Mouse (Mus musculus) gastrocnemius, adult 2 months (tissue): ENCODE measurements around the gene Chd3. TPM values are rescaled to one million over a fixed set of nuclear protein-coding genes. Genes with fewer than 3 reads are reported as not detected.

ENCODE experiments used
- DNase-seq: peaks from one replicate; pipeline ENCODE4 v3.0.0; 2022
- H3K27ac ChIP-seq: fragments of 200-600 bp; 2 replicates; pipeline ENCODE4 v1.8.1; 2022; ENCODE audit warnings: mild to moderate bottlenecking
- H3K4me3 ChIP-seq: fragments of 200-600 bp; 2 replicates; pipeline ENCODE4 v1.8.1; 2022; ENCODE audit warnings: mild to moderate bottlenecking, moderate library complexity
- CTCF ChIP-seq: fragments of 200-600 bp; IDR thresholded peaks from 2 replicates; pipeline ENCODE4 v1.8.1; 2022; ENCODE audit warnings: antibody characterized with exemption, mild to moderate bottlenecking, moderate library complexity
- intact Hi-C: fragments of 180-260 bp; cut with DNase I; formaldehyde crosslinking; loops from one replicate; pipeline ENCODE4 v1.15.1; 2025
- total RNA-seq, 2 experiments: library from RNA; stranded (reverse); gene quantifications; 2 replicates each; pipeline ENCODE4 v1.2.3; 2021

Gene Chd3
- total RNA-seq, 2 experiments from 2014 or later = 6.8 to 9.4 TPM

DNA sequence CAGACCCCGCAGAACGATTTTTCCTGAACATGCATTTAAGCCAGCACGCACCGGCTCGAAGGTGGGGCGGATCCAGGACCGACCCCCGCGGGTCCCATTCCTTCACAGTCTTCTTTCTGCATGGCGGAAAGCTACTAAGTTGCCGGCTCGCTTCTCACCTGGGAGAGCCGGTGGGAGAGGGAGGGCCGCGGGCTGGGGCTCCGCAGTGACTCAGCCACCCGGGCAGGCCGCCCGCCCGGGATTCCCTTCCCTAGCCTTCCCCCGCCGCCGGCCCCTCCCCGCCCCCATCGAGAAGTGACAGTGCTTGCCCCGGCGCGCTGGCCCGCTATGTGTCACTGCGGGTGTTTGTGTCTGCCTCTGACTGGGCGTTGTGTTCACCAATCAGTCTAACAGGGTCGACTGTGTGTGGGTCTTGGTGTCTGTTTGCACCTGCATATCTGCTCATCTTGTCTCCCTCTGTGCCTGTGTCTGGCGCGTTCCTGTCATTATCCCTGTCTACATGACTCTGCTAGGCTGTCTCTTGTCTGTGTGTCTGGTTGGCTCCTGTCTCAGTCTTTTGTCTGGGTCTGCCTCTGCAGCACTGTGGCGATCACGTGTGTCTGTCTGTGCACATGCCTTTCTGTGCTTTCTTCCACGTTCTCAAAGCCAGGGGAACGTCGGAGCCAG, 42.5 kb upstream of the Chd3 start:
- intact Hi-C loops = loop anchor here (10.0 kb wide), 2 partner anchors 347 to 583 kb away; partner anchors contain the start of genes Gabarap and Phf23
- DNase-seq = peak; percentile 94
- no peak for TF ChIP-seq CTCF
- Histone ChIP-seq H3K4me3 (peak overlapping the region; percentile 86), H3K27ac (peak overlapping the region; percentile 94)

GRCm38 (mm10) chr11:69411073-69411535, 41.9 kb upstream of the Chd3 start:
- TF ChIP-seq CTCF = no peak
- Histone ChIP-seq H3K4me3 (peak overlapping the region; percentile 86), H3K27ac (peak overlapping the region; percentile 94)
- DNase-seq = peak; percentile 96
- intact Hi-C loops = loop anchor here (10.0 kb wide), 2 partner anchors 346 to 584 kb away; partner anchors contain the start of genes Gabarap and Phf23

DNA sequence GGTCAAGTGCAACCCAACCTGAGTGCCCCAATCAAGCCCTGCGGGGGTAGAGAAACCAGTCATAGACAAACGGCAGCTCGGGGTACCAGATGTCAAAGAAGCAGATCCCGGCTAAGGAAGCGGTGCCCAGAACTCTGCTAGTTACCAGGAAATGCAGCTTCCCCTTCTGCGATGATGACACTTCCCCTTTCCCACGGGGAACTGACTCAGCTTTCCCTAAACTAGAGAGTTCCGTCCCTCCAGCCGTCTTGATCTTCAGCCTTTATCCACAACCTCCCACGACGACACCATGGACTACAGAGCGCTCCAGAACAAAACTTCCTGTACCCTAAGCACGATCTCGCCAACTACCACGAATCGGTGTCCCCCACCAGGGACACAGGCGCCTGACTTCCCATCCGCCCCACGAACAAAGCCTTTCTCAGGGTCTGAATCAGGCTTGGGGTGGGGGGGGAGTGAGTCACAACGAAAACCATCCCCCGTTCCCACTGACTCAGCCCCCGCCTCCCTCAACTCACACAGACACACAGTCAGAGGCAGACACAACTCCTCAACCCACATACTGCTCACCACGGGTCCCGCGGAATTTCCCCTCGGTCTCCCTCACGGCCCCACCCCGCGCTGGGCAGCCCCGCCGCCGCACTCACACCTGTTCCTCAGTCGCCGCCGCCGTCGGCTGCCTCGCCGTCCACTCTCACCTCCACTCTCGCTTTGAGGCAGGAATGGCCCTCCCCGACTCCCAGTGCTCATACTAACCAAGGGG, 41.3 kb upstream of the Chd3 start:
- intact Hi-C loops = loop anchor here (10.0 kb wide), 2 partner anchors 346 to 584 kb away; partner anchors contain the start of genes Gabarap and Phf23
- H3K4me3 ChIP-seq = peak overlapping the region; percentile 86
- DNase-seq = peak; percentile 64
- TF ChIP-seq CTCF = no peak
- H3K27ac ChIP-seq = peak overlapping the region; percentile 94

- no peak for TF ChIP-seq CTCF
- Histone ChIP-seq H3K4me3 (peak overlapping the region; percentile 86), H3K27ac (peak overlapping the region; percentile 94)
- no peak for DNase-seq
- intact Hi-C loops = loop anchor here (10.0 kb wide), 2 partner anchors 345 to 585 kb away; partner anchors contain the start of genes Gabarap and Phf23
These were observed 40.8 kb upstream of the Chd3 start for GRCm38 (mm10) chr11:69410045-69410309.

DNA sequence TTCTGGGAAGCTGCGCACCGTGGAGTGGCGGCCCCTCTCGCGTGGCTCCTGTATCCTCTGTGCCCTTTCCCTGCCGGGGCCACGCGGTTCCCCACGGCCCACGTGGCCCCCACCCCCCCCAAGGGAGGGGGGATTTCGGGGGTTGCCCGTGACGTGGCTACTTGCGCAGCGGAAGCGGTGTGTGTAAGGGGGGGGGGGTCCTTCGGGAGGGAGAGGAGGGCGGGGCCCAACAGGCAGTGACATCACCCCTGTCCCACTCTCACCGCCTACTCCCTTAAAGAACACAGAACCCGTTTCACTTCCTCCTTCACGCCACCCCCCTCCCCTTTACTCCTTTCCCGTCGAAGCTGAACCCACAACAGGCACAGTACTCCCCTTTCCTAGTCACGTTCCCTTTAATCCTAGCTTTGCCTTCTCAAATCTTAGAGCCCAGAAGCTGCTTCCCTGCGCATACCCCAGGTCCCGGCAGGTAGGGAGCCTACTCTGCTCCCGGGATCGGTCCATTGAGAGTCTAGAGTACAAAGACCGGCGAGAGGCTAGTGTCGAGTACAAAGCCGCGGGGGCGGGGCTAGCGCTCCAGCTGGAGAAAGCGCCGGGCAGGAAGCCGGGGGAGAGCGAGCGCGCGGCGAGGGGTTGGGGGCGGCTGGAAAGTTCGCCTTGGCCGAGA, 40.3 kb upstream of the Chd3 start:
- intact Hi-C loops = loop anchor here (10.0 kb wide), 2 partner anchors 345 to 585 kb away; partner anchors contain the start of genes Gabarap and Phf23
- DNase-seq = peak; percentile 85
- H3K27ac ChIP-seq = peak overlapping the region; percentile 94
- peak overlapping the region; percentile 86 for H3K4me3 ChIP-seq
- TF ChIP-seq CTCF = no peak

- Histone ChIP-seq H3K4me3 (peak overlapping the region; percentile 86), H3K27ac (peak overlapping the region; percentile 94)
- peak; percentile 85 for DNase-seq
- intact Hi-C loops = no loop called here
- peak; percentile 23 for TF ChIP-seq CTCF
These were observed 39.6 kb upstream of the Chd3 start for GRCm38 (mm10) chr11:69408541-69409377.

GRCm38 (mm10) chr11:69407724-69408004, 38.5 kb upstream of the Chd3 start:
- Histone ChIP-seq H3K27ac (peak overlapping the region; percentile 94), H3K4me3 (peak overlapping the region; percentile 86)
- TF ChIP-seq CTCF = no peak
- no peak for DNase-seq
- intact Hi-C loops = no loop called here

DNA sequence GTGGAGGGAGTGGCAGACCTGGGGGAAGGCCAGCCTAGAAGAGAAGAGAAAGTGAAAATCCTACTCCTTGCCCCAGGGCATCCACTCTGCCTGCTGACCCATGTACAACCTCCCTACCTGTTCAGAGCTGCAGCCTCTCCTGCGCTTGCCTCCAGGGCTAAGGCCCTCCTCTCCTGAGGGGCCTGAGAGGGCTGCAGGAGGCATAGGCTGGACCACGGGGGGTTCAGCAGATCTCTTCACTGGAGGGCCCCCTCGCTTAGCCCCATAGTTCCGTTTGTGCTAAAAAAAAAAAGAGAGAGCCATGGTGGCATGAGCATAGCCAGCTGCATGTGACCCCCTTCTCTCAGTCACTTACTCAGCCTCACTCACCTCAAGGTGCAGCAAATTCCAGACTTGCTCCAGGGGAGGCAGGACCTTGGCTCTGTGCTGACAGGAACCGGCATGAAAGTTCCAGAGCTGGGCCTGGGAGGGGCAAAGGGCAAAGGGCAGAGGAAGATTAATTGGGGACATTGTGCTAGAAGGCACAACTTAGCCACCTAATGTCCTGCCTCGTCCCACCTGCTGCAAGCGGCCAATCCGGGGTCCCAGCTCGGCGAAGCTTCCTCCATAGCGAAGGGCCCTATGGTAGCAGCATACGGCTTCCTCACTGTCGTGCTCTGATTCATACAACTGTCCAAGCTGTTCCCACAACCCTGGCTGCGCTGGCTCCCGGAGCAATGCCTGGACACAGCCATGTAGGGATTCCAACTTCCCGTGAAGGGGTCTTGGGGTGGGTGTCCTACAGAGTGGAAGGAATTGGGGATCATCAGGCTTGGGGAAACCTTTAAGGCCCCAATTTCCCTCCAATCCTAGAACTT, 37.9 kb upstream of the Chd3 start:
- DNase-seq = no peak
- intact Hi-C loops = no loop called here
- H3K27ac ChIP-seq = no peak overlapping the region
- TF ChIP-seq CTCF = no peak
- H3K4me3 ChIP-seq = no peak overlapping the region

GRCm38 (mm10) chr11:69406282-69406681, 37.1 kb upstream of the Chd3 start:
- no peak for TF ChIP-seq CTCF
- intact Hi-C loops = no loop called here
- H3K27ac ChIP-seq = no peak overlapping the region
- H3K4me3 ChIP-seq = no peak overlapping the region
- peak; percentile 27 for DNase-seq

- no peak for TF ChIP-seq CTCF
- no peak overlapping the region for H3K4me3 ChIP-seq
- intact Hi-C loops = no loop called here
- no peak overlapping the region for H3K27ac ChIP-seq
- DNase-seq = no peak
These were observed 36.4 kb upstream of the Chd3 start for GRCm38 (mm10) chr11:69405397-69406200.
